Comparison of ENCODE assay signal across 20 mouse cellular contexts in the genomic region with DNA sequence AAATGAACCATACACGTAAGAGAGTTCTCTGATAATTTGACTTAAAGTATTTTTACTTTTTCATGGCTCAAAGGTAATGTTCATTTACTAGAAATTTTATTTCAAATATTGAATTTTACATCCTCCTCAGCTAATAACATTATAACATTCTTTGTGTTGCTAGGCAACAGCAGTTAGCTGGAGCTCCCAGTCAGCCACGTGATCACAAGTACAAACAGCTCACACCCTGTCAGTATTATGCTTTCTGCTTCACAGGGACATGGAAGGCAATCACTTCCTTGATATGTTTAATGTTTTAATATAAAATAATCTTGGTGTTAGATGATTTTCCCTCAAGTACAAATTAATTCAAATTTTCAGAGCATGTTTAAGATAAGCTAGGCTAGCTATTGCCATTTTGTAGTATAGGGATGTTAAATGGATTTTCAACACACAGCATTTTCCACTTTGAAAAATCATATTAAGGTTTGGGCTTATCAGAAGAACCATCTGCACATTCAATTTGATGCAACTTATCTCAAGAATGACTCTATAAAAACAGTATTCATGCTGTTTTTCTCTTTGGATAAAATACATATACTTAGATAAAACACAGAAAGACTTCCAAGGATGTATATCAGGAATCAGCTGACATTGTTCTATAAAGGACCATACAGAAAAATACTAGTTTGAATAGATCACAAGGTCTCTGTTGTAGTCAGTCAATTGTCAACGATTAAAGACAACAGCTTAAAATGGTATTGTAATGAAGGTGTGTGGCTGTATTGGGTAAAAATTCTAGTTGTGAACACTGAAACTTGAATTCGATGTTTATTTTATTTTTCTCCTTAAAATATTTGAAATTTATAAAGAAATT. TPM values are rescaled to one million over a fixed set of nuclear protein-coding genes. Genes with fewer than 3 reads are reported as not detected.
DNase-seq lines count a peak whose midpoint lies in the region; ATAC-seq and TF ChIP-seq lines count a peak whose summit lies in the region.
"Not testable (repeated sequence)": the region's sequence is repeated elsewhere in the genome, so short reads cannot be mapped to it uniquely, and the experiment has no call there.
"Had no signal": no experiment of that assay in that cellular context is flagged by ENCODE, and none has a peak within 500 bp of the region (broad histone marks: within the 10 kb centered on the region; RNA-seq: fewer than 3 reads in every experiment).

No protein-coding gene starts in this region.

- H3K4me2 ChIP-seq in forebrain, embryonic 15.5 days (replicated peaks); hindbrain, embryonic 13.5 days; hindbrain, postnatal 0 days (ENCODE audit: low read depth, low read length); midbrain, embryonic 12.5 days (replicated peaks); midbrain, embryonic 16.5 days (ENCODE audit: low read length); neural tube, embryonic 14.5 days (ENCODE audit: low read depth, low read length); stomach, embryonic 16.5 days (ENCODE audit: low read depth, low read length): not testable (repeated sequence)

- not testable (repeated sequence) for H3K27me3 ChIP-seq in forebrain, embryonic 15.5 days; hindbrain, embryonic 13.5 days; hindbrain, postnatal 0 days (ENCODE audit: insufficient read depth, low read length); midbrain, embryonic 12.5 days; midbrain, embryonic 16.5 days (ENCODE audit: control insufficient read depth, insufficient read depth, low read depth, low read length); neural tube, embryonic 14.5 days (ENCODE audit: control insufficient read depth, insufficient read depth, low read length); stomach, embryonic 16.5 days (ENCODE audit: control insufficient read depth, insufficient read depth, low read length)

- peak; percentile 89 for ATAC-seq in forebrain, embryonic 15.5 days (replicated peaks)
- ATAC-seq in hindbrain, embryonic 13.5 days (ENCODE audit: low FRiP score), result peak; percentile 87
- ATAC-seq in hindbrain, postnatal 0 days, result peak; percentile 87
- ATAC-seq in midbrain, embryonic 12.5 days (ENCODE audit: low FRiP score, low read depth), result peak; percentile 82
- ATAC-seq in midbrain, embryonic 16.5 days, result peak; percentile 98
- peak; percentile 82 for ATAC-seq in neural tube, embryonic 14.5 days (ENCODE audit: low read depth)
- ATAC-seq in stomach, embryonic 16.5 days (ENCODE audit: insufficient read depth, low FRiP score), result peak; percentile 56; the same call in 1 of the 2 replicates

- not testable (repeated sequence) for H3K4me1 ChIP-seq in forebrain, embryonic 15.5 days; hindbrain, embryonic 13.5 days (replicated peaks); hindbrain, postnatal 0 days (ENCODE audit: insufficient read depth, low read length); midbrain, embryonic 12.5 days; midbrain, embryonic 16.5 days (ENCODE audit: control insufficient read depth, insufficient read depth, low read length); neural tube, embryonic 14.5 days (ENCODE audit: control insufficient read depth, insufficient read depth, low read length); stomach, embryonic 16.5 days (ENCODE audit: control insufficient read depth, insufficient read depth, low read length)

- not testable (repeated sequence) for DNase-seq in hindbrain, postnatal 0 days (ENCODE audit: low spot score)

- not testable (repeated sequence) for H3K4me3 ChIP-seq in forebrain, embryonic 15.5 days; hindbrain, embryonic 13.5 days; hindbrain, postnatal 0 days (ENCODE audit: low read length); midbrain, embryonic 12.5 days; midbrain, embryonic 16.5 days (ENCODE audit: low read depth, low read length); neural tube, embryonic 14.5 days (ENCODE audit: low read depth, low read length); stomach, embryonic 16.5 days (replicated peaks; ENCODE audit: low read length)

- not testable (repeated sequence) for TF ChIP-seq CTCF in hindbrain, postnatal 0 days (IDR thresholded peaks at IDR 0.05; ENCODE audit: low read depth)

- H3K36me3 ChIP-seq in forebrain, embryonic 15.5 days; hindbrain, embryonic 13.5 days; hindbrain, postnatal 0 days (ENCODE audit: insufficient read depth, low read length); midbrain, embryonic 12.5 days; midbrain, embryonic 16.5 days (ENCODE audit: control insufficient read depth, insufficient read depth, low read length); neural tube, embryonic 14.5 days (ENCODE audit: control insufficient read depth, insufficient read depth, low read length); stomach, embryonic 16.5 days (ENCODE audit: control insufficient read depth, insufficient read depth, low read length): not testable (repeated sequence)

- not testable (repeated sequence) for H3K27ac ChIP-seq in forebrain, embryonic 15.5 days (replicated peaks); hindbrain, embryonic 13.5 days; hindbrain, postnatal 0 days; midbrain, embryonic 12.5 days (replicated peaks); midbrain, embryonic 16.5 days (ENCODE audit: low read length); neural tube, embryonic 14.5 days (ENCODE audit: low read depth, low read length); stomach, embryonic 16.5 days (ENCODE audit: low read length)

- no CpG with 5 or more reads among the region's 4 CpGs for WGBS in forebrain, embryonic 15.5 days
- no CpG with 5 or more reads among the region's 4 CpGs for WGBS in hindbrain, embryonic 13.5 days
- WGBS in hindbrain, postnatal 0 days, result no CpG with 5 or more reads among the region's 4 CpGs
- no CpG with 5 or more reads among the region's 4 CpGs for WGBS in midbrain, embryonic 12.5 days
- no CpG with 5 or more reads among the region's 4 CpGs for whole genome bisulfite sequencing in midbrain, embryonic 16.5 days
- no CpG with 5 or more reads among the region's 4 CpGs for WGBS in neural tube, embryonic 14.5 days
- no CpG with 5 or more reads among the region's 4 CpGs for WGBS in stomach, embryonic 16.5 days

- H3K9me3 ChIP-seq in forebrain, embryonic 15.5 days; hindbrain, embryonic 13.5 days; hindbrain, postnatal 0 days (ENCODE audit: low read length); midbrain, embryonic 12.5 days; midbrain, embryonic 16.5 days (replicated peaks; ENCODE audit: control insufficient read depth, low read length, poor library complexity, severe bottlenecking); neural tube, embryonic 14.5 days (ENCODE audit: control insufficient read depth, low read length); stomach, embryonic 16.5 days (replicated peaks; ENCODE audit: control insufficient read depth, low read length): not testable (repeated sequence)

- H3K9ac ChIP-seq in forebrain, embryonic 15.5 days (replicated peaks); hindbrain, embryonic 13.5 days; hindbrain, postnatal 0 days (replicated peaks; ENCODE audit: low read length); midbrain, embryonic 12.5 days (replicated peaks); midbrain, embryonic 16.5 days (ENCODE audit: low read depth, low read length); neural tube, embryonic 14.5 days (replicated peaks; ENCODE audit: low read depth, low read length); stomach, embryonic 16.5 days (ENCODE audit: low read length): not testable (repeated sequence)

RNA-seq across cellular contexts. Expression of gene Olfr972, which starts 11.5 kb away (rescaled TPM):
- not detected in 2 replicates for polyA plus RNA-seq in forebrain, embryonic 15.5 days (2015; fragmentation: Nextera tagmentation; extraction: Ambion mirVana)
- polyA plus RNA-seq in hindbrain, embryonic 13.5 days (2015; fragmentation: Nextera tagmentation; extraction: Ambion mirVana), result not detected in 2 replicates
- not detected in 2 replicates for total RNA-seq in hindbrain, postnatal 0 days (2014; rRNA removed)
- not detected in 2 replicates for polyA plus RNA-seq in hindbrain, postnatal 0 days (2015; fragmentation: Nextera tagmentation; extraction: Ambion mirVana)
- not detected in 2 replicates for polyA plus RNA-seq in midbrain, embryonic 12.5 days (2016; fragmentation: Nextera tagmentation; extraction: Ambion mirVana)
- polyA plus RNA-seq in midbrain, embryonic 16.5 days (2015; fragmentation: Nextera tagmentation; extraction: Ambion mirVana), result not detected in 2 replicates
- not detected in 2 replicates for polyA plus RNA-seq in neural tube, embryonic 14.5 days (2014; fragmentation: Nextera tagmentation; extraction: Ambion mirVana)
- not detected in 2 replicates for polyA plus RNA-seq in stomach, embryonic 16.5 days (2015; fragmentation: Nextera tagmentation; extraction: Ambion mirVana)
- total RNA-seq: adrenal gland, adult 2 months; adrenal gland, postnatal 25 days; ES-E14; gastrocnemius, adult 2 months; gastrocnemius, postnatal 25 days; granulocyte monocyte progenitor cell, adult 5-6 weeks; heart, adult 8-10 months; heart, postnatal 25 days had no signal
- polyA plus RNA-seq: adrenal gland, adult 2 months; embryonic facial prominence, embryonic 13.5 days; heart, embryonic 12.5 days; heart, embryonic 16.5 days; hindbrain, embryonic 10.5 days; inflammation-experienced regulatory T-cells, adult 6 months had no signal

RNA-seq across cellular contexts. Expression of gene Olfr229, which starts 29.4 kb away (rescaled TPM):
- polyA plus RNA-seq in forebrain, embryonic 15.5 days (2015; fragmentation: Nextera tagmentation; extraction: Ambion mirVana), result not detected in 2 replicates
- polyA plus RNA-seq in hindbrain, embryonic 13.5 days (2015; fragmentation: Nextera tagmentation; extraction: Ambion mirVana), result not detected in 2 replicates
- total RNA-seq in hindbrain, postnatal 0 days (2014; rRNA removed), result not detected in 2 replicates
- polyA plus RNA-seq in hindbrain, postnatal 0 days (2015; fragmentation: Nextera tagmentation; extraction: Ambion mirVana), result not detected in 2 replicates
- polyA plus RNA-seq in midbrain, embryonic 12.5 days (2016; fragmentation: Nextera tagmentation; extraction: Ambion mirVana), result not detected in 2 replicates
- not detected in 2 replicates for polyA plus RNA-seq in midbrain, embryonic 16.5 days (2015; fragmentation: Nextera tagmentation; extraction: Ambion mirVana)
- polyA plus RNA-seq in neural tube, embryonic 14.5 days (2014; fragmentation: Nextera tagmentation; extraction: Ambion mirVana), result not detected in 2 replicates
- polyA plus RNA-seq in stomach, embryonic 16.5 days (2015; fragmentation: Nextera tagmentation; extraction: Ambion mirVana), result not detected in 2 replicates
- total RNA-seq: adrenal gland, adult 2 months; adrenal gland, postnatal 25 days; ES-E14; gastrocnemius, adult 2 months; gastrocnemius, postnatal 25 days; granulocyte monocyte progenitor cell, adult 5-6 weeks; heart, adult 8-10 months; heart, postnatal 25 days had no signal
- polyA plus RNA-seq: adrenal gland, adult 2 months; embryonic facial prominence, embryonic 13.5 days; heart, embryonic 12.5 days; heart, embryonic 16.5 days; hindbrain, embryonic 10.5 days; inflammation-experienced regulatory T-cells, adult 6 months had no signal

RNA-seq across cellular contexts. Expression of gene Olfr971, which starts 41.1 kb away (rescaled TPM):
- not detected in 2 replicates for polyA plus RNA-seq in forebrain, embryonic 15.5 days (2015; fragmentation: Nextera tagmentation; extraction: Ambion mirVana)
- polyA plus RNA-seq in hindbrain, embryonic 13.5 days (2015; fragmentation: Nextera tagmentation; extraction: Ambion mirVana), result not detected in 2 replicates
- not detected in 2 replicates for total RNA-seq in hindbrain, postnatal 0 days (2014; rRNA removed)
- not detected in 2 replicates for polyA plus RNA-seq in hindbrain, postnatal 0 days (2015; fragmentation: Nextera tagmentation; extraction: Ambion mirVana)
- not detected in 2 replicates for polyA plus RNA-seq in midbrain, embryonic 12.5 days (2016; fragmentation: Nextera tagmentation; extraction: Ambion mirVana)
- polyA plus RNA-seq in midbrain, embryonic 16.5 days (2015; fragmentation: Nextera tagmentation; extraction: Ambion mirVana), result not detected in 2 replicates
- not detected in 2 replicates for polyA plus RNA-seq in neural tube, embryonic 14.5 days (2014; fragmentation: Nextera tagmentation; extraction: Ambion mirVana)
- polyA plus RNA-seq in stomach, embryonic 16.5 days (2015; fragmentation: Nextera tagmentation; extraction: Ambion mirVana), result not detected in 2 replicates
- total RNA-seq: adrenal gland, adult 2 months; adrenal gland, postnatal 25 days; ES-E14; gastrocnemius, adult 2 months; gastrocnemius, postnatal 25 days; granulocyte monocyte progenitor cell, adult 5-6 weeks; heart, adult 8-10 months; heart, postnatal 25 days had no signal
- polyA plus RNA-seq: adrenal gland, adult 2 months; embryonic facial prominence, embryonic 13.5 days; heart, embryonic 12.5 days; heart, embryonic 16.5 days; hindbrain, embryonic 10.5 days; inflammation-experienced regulatory T-cells, adult 6 months had no signal

RNA-seq across cellular contexts. Expression of gene Olfr974, which starts 59.5 kb away (rescaled TPM):
- polyA plus RNA-seq in forebrain, embryonic 15.5 days (2015; fragmentation: Nextera tagmentation; extraction: Ambion mirVana), result not detected in 2 replicates
- not detected in 2 replicates for polyA plus RNA-seq in hindbrain, embryonic 13.5 days (2015; fragmentation: Nextera tagmentation; extraction: Ambion mirVana)
- total RNA-seq in hindbrain, postnatal 0 days (2014; rRNA removed), result not detected in 2 replicates
- polyA plus RNA-seq in hindbrain, postnatal 0 days (2015; fragmentation: Nextera tagmentation; extraction: Ambion mirVana), result not detected in 2 replicates
- not detected in 2 replicates for polyA plus RNA-seq in midbrain, embryonic 12.5 days (2016; fragmentation: Nextera tagmentation; extraction: Ambion mirVana)
- polyA plus RNA-seq in midbrain, embryonic 16.5 days (2015; fragmentation: Nextera tagmentation; extraction: Ambion mirVana), result not detected in 2 replicates
- polyA plus RNA-seq in neural tube, embryonic 14.5 days (2014; fragmentation: Nextera tagmentation; extraction: Ambion mirVana), result not detected in 2 replicates
- not detected in 2 replicates for polyA plus RNA-seq in stomach, embryonic 16.5 days (2015; fragmentation: Nextera tagmentation; extraction: Ambion mirVana)
- total RNA-seq: adrenal gland, adult 2 months; adrenal gland, postnatal 25 days; ES-E14; gastrocnemius, adult 2 months; gastrocnemius, postnatal 25 days; granulocyte monocyte progenitor cell, adult 5-6 weeks; heart, adult 8-10 months; heart, postnatal 25 days had no signal
- polyA plus RNA-seq: adrenal gland, adult 2 months; embryonic facial prominence, embryonic 13.5 days; heart, embryonic 12.5 days; heart, embryonic 16.5 days; hindbrain, embryonic 10.5 days had no signal
